Mouse (Mus musculus) lung, embryonic 14.5 days (tissue): Measurements from ENCODE around the gene Trp53i13. TPM values are rescaled to one million over a fixed set of nuclear protein-coding genes. Genes with fewer than 3 reads are reported as not detected.

Experiments used
- ATAC-seq: fragments of 200-750 bp; cut with Nextera tagmentation; 2 replicates; pipeline ENCODE4 v1.8.0; 2017; ENCODE audit warnings: mild to moderate bottlenecking, moderate TSS enrichment, moderate library complexity; ENCODE audit not compliant: insufficient read depth
- DNase-seq: peaks from one replicate; pipeline ENCODE4 v3.0.0-alpha.2; 2015
- H3K27ac ChIP-seq: fragments of 300-500 bp; sonication (generic); 2 replicates; pipeline ENCODE4 v1.5.1; 2014; ENCODE audit warnings: low read depth, mild to moderate bottlenecking, moderate library complexity
- H3K27me3 ChIP-seq: fragments of 300-500 bp; sonication (generic); 2 replicates; pipeline ENCODE4 v1.6.1; 2014; ENCODE audit warnings: low read length, control low read depth; ENCODE audit not compliant: insufficient read depth
- H3K36me3 ChIP-seq: fragments of 300-500 bp; sonication (generic); 2 replicates; pipeline ENCODE4 v1.6.1; 2014; ENCODE audit warnings: control low read depth; ENCODE audit not compliant: insufficient read depth
- H3K4me1 ChIP-seq: fragments of 300-500 bp; sonication (generic); 2 replicates; pipeline ENCODE4 v1.6.1; 2014; ENCODE audit warnings: antibody characterized with exemption, control low read depth; ENCODE audit not compliant: insufficient read depth
- H3K4me2 ChIP-seq: fragments of 300-500 bp; sonication (generic); 2 replicates; pipeline ENCODE4 v1.6.1; 2014; ENCODE audit warnings: mild to moderate bottlenecking
- H3K4me3 ChIP-seq: fragments of 300-500 bp; sonication (generic); 2 replicates; pipeline ENCODE4 v1.5.1; 2014; ENCODE audit warnings: low read depth, low read length
- H3K9ac ChIP-seq: fragments of 300-500 bp; sonication (generic); 2 replicates; pipeline ENCODE4 v1.6.1; 2014
- H3K9me3 ChIP-seq: fragments of 300-500 bp; sonication (generic); 2 replicates; pipeline ENCODE4 v1.6.1; 2016; ENCODE audit warnings: low read depth, low read length, control low read depth
- CTCF ChIP-seq: IDR thresholded peaks from 2 replicates; pipeline ENCODE4 v1.5.1; 2016; ENCODE audit warnings: antibody characterized with exemption, low read depth
- WGBS: fragments of 180-500 bp; shearing (Covaris S2); extraction: QIAGEN DNeasy Blood & Tissue Kit; methylation state at CpG from one replicate; pipeline ENCODE4 v1.1.7; 2014; 5-methylcytosine and 5-hydroxymethylcytosine counted together
- polyA plus RNA-seq: library from polyadenylated mRNA; unstranded; fragments of >200 nt; fragmentation: Nextera tagmentation; extraction: Ambion mirVana; gene quantifications from 2 replicates; pipeline ENCODE4 v1.2.1, GENCODE M21; 2014

The Trp53i13 gene
- polyA plus RNA-seq, 1 experiment from 2014 or later: 40.3 TPM

DNA sequence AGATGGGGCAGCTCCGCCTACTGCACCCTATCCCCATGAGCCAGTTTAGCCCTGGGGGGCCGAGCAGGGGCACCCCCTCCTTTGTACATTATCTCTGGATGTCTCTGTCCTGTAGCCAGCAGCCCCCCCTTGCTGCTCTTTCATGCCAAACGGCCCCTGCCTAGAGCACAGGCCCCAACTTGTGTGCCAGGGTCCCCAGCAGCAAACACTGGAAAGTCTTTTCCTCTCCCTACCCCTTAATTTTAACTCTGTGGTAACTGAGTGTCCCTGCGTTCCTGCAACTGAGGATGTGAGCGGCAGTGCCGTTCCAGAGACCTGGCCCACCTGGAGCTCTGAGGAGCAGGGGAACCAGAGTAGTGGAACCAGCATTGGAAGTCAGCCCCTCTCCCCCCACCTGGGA lies 8.8 kb downstream of the Trp53i13 start:
- 77% methylated on average over 6 of the region's 6 CpGs for WGBS
- Histone ChIP-seq H3K36me3 (peaks cover 79% of the 10 kb centered on the region), H3K9me3 (no peaks in the 10 kb centered on the region), H3K9ac (no peak overlapping the region), H3K27ac (no peak overlapping the region), H3K4me2 (no peak overlapping the region), H3K27me3 (no peaks in the 10 kb centered on the region), H3K4me3 (no peak overlapping the region), H3K4me1 (peaks cover 8% of the 10 kb centered on the region; the same call in 1 of the 2 replicates)
- ATAC-seq (no peak), DNase-seq (no peak)
- TF ChIP-seq CTCF: no peak

DNA sequence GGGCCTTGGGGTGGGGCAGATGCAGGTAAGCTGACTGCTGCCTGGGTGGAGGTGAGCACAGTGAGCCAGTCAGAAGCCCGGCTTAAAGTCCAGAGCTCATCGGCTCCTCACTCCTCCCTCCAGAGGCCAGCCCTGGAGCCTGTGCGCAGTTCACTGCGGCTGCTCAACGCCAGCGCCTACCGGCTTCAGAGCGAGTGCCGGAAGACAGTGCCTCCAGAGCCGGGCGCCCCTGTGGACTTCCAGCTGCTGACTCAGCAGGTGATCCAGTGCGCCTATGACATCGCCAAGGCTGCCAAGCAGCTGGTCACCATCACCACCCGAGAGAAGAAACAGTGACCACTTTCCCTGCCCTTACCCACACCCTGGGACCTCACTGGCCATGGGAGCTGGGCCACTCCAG lies 9.5 kb downstream of the Trp53i13 start:
- WGBS: 84% methylated on average over 14 of the region's 14 CpGs
- no peak for ATAC-seq
- no peak overlapping the region for H3K9ac ChIP-seq
- no peak overlapping the region for H3K4me3 ChIP-seq
- no peak overlapping the region for H3K4me2 ChIP-seq
- no peak for DNase-seq
- no peaks in the 10 kb centered on the region for H3K27me3 ChIP-seq
- TF ChIP-seq CTCF: no peak
- peaks cover 5% of the 10 kb centered on the region; the same call in 1 of the 2 replicates for H3K4me1 ChIP-seq
- H3K27ac ChIP-seq: no peak overlapping the region
- no peaks in the 10 kb centered on the region for H3K9me3 ChIP-seq
- H3K36me3 ChIP-seq: peaks cover 84% of the 10 kb centered on the region

DNA sequence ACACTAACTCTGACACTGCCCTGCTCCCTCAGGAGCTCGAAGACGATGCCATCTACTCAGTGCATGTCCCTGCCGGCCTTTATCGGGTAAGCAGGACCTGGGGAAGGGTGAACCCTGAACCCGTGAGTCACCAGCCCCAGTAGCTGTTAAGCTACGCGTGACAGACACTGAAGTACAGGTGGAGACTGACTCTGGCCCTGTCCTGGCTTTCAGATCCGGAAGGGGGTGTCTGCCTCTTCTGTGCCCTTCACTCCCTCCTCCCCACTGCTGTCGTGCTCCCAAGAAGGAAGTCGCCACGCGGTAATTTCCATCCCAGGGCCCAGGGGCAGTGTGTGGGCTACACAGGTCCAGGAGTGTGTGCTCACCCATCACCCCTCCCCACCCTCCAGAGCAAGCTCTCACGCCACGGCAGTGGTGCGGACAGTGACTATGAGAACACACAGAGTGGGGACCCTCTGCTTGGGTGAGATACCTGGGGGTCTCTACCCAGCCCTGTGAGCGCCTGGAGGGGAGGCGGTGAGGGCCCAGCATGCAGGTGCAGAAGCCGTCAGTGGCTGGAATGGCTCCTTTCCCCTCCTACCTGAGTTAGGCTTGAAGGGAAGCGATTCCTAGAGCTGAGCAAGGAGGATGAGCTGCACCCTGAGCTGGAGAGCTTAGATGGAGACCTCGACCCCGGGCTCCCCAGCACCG lies 10.3 kb downstream of the Trp53i13 start:
- Histone ChIP-seq H3K9ac (no peak overlapping the region), H3K9me3 (no peaks in the 10 kb centered on the region), H3K4me3 (no peak overlapping the region), H3K4me1 (peaks cover 5% of the 10 kb centered on the region; the same call in 1 of the 2 replicates), H3K36me3 (peaks cover 87% of the 10 kb centered on the region), H3K4me2 (no peak overlapping the region), H3K27ac (no peak overlapping the region), H3K27me3 (no peaks in the 10 kb centered on the region)
- DNase-seq: no peak
- no peak for ATAC-seq
- no peak for TF ChIP-seq CTCF
- WGBS: 87% methylated on average over 22 of the region's 22 CpGs

DNA sequence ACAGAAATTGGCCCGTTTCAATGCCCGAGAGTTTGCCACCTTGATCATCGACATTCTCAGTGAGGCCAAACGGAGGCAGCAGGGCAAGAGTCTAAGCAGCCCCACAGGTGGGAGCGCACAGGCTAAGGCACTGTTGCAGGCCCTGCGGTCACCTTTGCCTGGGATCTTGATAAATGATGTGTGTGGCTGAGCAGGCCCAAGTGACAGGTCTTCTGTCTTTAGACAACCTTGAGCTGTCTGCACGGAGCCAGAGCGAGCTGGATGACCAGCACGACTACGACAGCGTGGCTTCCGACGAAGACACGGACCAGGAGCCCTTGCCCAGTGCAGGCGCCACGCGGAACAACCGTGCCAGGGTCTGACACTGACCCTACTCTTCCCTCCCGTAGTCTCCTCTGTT lies 11.4 kb downstream of the Trp53i13 start:
- Histone ChIP-seq H3K9me3 (no peaks in the 10 kb centered on the region), H3K36me3 (peaks cover 90% of the 10 kb centered on the region), H3K27ac (no peak overlapping the region), H3K27me3 (no peaks in the 10 kb centered on the region), H3K4me3 (no peak overlapping the region), H3K4me1 (peaks cover 5% of the 10 kb centered on the region; the same call in 1 of the 2 replicates), H3K9ac (no peak overlapping the region), H3K4me2 (no peak overlapping the region)
- no peak for ATAC-seq
- WGBS: 87% methylated on average over 19 of the region's 19 CpGs
- TF ChIP-seq CTCF: no peak
- no peak for DNase-seq

DNA sequence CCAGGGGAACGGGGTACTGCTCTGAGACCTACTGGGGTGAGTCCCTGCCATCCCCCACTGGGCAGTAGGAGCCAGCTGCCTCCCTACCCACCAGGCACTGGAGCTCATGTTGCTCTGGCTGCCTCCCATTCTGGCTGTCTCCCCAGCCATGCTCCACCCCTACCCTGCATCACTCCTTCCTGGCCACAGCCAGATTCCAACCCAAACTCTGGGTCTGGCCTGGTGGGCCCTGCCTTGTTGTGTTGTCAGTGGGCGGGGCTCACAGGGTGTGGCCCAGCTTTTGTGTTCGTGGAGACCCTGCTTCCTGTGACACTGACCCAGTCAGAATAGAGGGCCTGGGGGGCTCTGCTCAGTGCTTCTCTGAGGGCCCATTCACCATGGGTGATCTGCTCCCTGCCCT lies 12.3 kb downstream of the Trp53i13 start:
- Histone ChIP-seq H3K27ac (no peak overlapping the region), H3K4me3 (no peak overlapping the region), H3K4me2 (no peak overlapping the region), H3K9ac (no peak overlapping the region), H3K9me3 (no peaks in the 10 kb centered on the region), H3K4me1 (peaks cover 4% of the 10 kb centered on the region; the same call in 1 of the 2 replicates), H3K36me3 (peaks cover 89% of the 10 kb centered on the region), H3K27me3 (no peaks in the 10 kb centered on the region)
- no peak for ATAC-seq
- TF ChIP-seq CTCF: no peak
- no peak for DNase-seq
- WGBS: 77% methylated on average over 3 of the region's 3 CpGs

DNA sequence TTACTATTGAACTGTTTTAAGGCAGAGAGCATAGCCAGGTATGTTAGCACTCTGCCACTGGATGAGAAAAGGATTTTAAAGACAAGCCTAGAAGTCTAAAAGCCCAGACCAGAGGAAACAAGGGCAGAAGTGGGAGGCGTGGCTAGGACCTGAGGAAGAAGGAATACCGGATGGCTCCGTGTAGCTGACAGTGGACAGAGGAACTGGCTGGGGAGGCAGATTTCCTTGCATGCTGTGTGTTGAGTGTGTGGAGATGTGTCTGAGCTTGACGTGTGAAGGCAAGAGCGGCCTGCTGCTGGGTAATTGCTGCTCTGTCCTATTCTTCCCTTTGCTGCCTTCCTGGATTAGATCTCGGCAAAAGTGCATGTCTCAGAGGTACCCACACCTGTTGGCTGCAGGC lies 13.3 kb downstream of the Trp53i13 start:
- Histone ChIP-seq H3K4me2 (no peak overlapping the region), H3K4me3 (no peak overlapping the region), H3K36me3 (peaks cover 84% of the 10 kb centered on the region), H3K9ac (no peak overlapping the region), H3K4me1 (peaks cover 3% of the 10 kb centered on the region; the same call in 1 of the 2 replicates), H3K9me3 (no peaks in the 10 kb centered on the region), H3K27me3 (no peaks in the 10 kb centered on the region), H3K27ac (no peak overlapping the region)
- WGBS: 67% methylated on average over 6 of the region's 6 CpGs
- ATAC-seq: no peak
- no peak for DNase-seq
- TF ChIP-seq CTCF: no peak

DNA sequence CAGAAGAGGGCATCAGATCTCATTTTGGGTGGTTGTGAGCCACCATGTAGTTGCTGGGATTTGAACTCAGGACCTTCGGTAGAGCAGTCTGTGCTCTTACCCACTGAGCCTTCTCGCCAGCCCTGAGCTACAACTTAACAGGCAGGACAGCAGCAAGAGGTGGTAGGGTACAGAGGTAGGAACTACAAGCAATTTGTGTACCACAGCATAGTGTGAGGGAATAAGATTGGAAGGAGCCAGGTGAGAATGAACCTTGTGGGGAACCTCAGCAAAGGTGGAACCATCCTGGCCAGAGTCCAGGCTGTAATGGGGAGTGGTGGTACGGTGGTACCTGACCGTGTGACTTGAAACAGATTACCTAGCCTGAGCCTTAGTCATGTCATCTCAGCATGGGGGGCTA lies 13.8 kb downstream of the Trp53i13 start:
- H3K4me1 ChIP-seq: peaks cover 7% of the 10 kb centered on the region
- 92% methylated on average over 4 of the region's 4 CpGs for WGBS
- no peaks in the 10 kb centered on the region for H3K9me3 ChIP-seq
- H3K27me3 ChIP-seq: no peaks in the 10 kb centered on the region
- no peak overlapping the region for H3K9ac ChIP-seq
- TF ChIP-seq CTCF: no peak
- H3K4me2 ChIP-seq: no peak overlapping the region
- H3K4me3 ChIP-seq: no peak overlapping the region
- peaks cover 79% of the 10 kb centered on the region for H3K36me3 ChIP-seq
- H3K27ac ChIP-seq: no peak overlapping the region
- DNase-seq (no peak), ATAC-seq (no peak)
